Mouse (Mus musculus) cerebellum, adult 8-10 months (tissue): Measurements from ENCODE around the gene Iqch.
"Not testable (repeated sequence)": the region's sequence is repeated elsewhere in the genome, so short reads cannot be mapped to it uniquely, and the experiment has no call there.

Source experiments
- DNase-seq: peaks from one replicate; pipeline ENCODE4 v3.0.0; 2022

The Iqch gene

DNA sequence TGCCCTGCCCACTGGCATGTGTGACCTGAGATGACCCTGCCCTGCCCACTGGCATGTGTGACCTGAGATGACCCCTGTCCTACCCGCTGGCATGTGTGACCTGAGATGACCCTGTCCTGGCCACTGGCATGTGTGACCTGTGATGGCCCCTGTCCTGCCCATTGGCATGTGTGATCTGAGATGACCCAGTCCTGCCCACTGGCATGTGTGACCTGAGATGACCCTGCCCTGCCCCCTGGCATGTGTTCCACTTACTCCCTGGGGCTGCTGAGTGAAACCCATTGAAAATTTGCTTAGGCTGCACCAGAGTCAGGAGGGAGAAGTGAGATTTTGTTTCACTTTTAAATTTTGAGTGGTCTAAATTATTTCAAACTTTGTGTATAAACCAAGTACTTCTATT lies 46.0 kb downstream of the Iqch start:
- DNase-seq, result no peak

DNA sequence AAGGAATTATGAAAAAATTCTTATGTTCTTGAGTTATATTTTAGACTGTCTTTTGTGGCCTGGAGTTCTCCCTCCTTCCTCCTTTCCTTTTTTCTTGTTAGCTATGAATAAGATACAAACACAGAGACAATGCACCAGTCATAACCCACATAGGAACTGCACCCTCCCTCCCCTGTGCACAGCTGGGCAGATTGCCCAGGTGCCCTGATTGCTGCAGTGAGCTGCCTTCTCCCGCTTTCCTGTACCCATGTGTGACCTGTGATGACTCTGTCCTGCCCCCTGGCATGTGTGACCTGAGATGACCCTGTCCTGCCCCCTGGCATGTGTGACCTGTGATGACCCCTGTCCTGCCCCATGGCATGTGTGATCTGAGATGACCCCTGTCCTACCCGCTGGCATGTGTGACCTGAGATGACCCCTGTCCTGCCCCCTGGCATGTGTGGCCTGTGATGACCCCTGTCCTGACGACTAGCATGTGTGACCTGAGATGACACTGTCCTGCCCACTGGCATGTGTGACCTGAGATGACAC lies 46.8 kb downstream of the Iqch start:
- DNase-seq, result no peak

DNA sequence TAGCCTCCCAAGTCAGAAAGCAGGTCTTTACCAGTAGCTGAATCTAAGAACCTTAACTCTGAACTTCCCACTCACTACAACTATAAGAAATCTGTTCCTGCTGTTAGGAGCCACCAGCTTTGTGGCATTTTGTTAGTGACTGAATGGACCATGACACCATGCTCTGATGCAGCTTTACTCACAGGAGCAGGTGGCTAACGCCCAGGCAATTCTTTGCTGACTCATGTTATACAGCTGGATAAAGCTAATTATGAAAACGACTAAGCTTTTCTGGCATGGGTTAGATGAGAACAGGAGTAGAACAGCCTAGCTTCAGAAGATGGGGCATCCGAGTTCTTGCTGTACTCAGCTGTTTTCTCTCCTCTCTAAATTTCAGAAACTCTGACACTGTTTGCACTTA lies 48.7 kb downstream of the Iqch start:
- no peak for DNase-seq

DNA sequence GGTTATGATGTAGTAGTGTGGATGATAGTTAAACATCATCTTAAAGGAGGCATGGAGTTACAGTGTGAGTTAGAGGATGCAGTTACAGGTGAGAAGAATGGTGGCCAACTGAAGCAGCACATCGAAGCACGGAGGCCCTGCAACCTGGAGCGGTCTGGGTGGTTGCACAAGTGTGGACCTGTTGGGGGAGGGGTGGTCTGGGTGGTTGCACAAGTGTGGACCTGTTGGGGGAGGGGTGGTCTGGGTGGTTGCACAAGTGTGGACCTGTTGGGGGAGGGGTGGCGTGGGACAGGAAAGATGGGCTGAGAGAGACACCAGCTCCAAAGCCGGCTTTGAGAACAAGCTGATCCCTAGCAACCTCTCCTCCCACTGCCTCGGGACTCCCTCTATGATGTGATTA lies 51.6 kb downstream of the Iqch start:
- not testable (repeated sequence) for DNase-seq

DNA sequence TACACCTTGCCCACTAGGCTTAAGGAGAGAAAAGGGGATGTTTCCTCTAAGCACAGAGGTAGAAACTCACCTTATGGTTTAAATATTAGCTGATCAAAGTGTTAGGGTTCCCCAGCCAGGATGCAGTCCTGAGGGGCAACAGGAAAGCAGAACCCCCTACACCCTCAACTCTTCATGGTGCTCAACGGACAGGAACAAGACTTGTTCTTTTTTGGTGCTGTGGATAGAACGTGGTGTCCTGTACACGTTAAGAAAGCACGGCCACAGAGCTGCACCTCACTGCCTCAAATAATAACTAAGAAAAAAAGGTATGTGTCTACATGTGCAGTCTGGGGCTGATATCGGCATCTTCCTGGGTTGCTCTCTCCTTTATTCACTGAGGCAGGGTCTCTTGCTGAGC lies 53.3 kb downstream of the Iqch start:
- no peak for DNase-seq

DNA sequence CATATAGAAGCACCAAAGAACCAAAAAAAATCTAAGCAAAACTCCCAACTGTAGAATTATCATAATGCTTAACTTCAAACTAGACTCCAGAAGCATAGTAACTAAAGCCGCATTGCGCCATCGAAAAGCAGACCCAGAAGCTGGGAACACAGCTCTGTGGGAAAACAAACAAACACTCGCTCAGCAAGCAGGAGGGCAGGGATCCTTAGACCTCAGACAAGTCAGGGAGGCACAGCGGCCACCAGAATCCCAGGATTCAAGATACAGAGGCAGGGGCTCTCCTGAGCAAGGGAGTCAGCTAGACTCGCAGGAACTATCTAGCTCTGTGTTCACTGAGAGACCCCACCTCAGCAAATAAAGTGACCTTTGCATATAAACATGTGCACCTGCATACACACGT lies 60.4 kb downstream of the Iqch start:
- DNase-seq, result no peak

DNA sequence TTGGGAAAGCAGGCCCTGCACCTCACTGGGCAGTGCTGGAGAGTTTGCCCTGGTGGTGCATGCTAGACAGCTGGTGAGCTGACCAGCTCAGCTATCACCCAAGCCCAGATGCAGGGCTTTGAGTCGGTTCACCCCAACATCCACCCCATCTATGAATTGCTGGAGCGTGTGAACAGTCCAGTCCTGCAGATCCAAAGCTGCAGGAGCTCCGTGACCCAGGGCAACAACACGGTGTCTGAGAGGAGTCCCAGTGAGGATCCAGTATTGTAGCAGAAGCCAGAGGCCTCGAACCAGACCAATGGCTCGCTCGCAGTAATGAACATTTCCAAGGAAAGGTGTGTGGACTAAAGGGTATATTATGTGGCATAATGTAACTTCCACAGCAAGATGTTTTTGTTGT lies 61.0 kb downstream of the Iqch start:
- no peak for DNase-seq

DNA sequence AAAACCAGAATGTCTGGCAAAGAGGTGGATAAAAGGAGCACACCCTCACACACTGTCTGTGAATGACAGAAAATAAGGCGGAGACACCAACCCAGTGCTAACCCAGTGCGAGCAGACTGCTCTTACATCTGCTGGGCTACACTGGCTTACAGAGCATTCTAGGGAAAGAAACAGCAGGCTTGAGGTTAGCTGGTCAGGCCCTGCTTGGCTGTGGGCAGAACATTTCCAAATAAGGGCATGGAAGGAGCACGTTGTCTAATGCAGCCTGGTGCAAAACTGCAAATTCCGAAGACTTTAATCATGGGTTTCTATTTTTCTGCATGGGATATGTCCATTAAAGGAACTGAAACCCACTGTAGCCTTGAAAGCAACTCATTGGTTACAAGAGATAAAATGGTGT lies 64.8 kb downstream of the Iqch start:
- DNase-seq, result no peak

DNA sequence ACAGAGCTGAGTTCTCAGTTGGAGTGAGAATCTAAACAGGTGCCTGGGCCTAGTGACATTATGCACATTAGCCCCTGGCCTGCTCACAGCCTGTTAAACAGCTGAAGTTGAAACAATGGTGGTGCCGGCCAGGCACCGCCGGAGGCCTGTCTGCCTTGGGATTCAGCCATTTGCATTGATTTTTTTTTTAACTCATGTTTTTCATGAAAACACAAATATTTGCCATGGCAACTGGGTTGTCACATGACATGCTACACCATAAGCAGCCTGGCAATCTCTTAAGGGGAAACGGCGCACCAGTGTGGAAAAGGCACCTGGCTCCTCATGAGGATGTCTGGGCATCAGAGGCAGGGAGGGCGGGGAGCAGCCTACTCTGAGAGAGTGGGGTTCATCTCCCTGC lies 67.3 kb downstream of the Iqch start:
- no peak for DNase-seq

DNA sequence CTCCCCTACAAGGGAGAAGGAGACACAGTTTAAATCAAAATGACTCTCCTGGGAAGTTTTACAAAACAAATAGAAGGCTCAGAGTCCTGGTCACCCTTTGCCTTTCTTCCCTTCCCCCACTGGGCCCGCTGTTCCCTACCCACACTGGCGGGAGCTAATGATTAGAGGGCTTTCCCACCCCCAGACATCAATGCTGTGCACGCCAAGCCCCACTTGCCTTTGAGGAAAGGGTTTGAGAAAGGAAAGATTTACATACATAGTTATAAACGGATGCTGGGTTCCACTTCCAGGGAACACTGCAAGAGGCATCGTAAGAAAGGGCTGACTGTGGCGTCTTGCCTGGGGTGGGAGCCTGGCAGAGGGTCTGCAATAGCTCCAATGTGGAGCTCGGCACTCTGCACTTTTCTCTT lies 67.9 kb downstream of the Iqch start:
- DNase-seq, result no peak

DNA sequence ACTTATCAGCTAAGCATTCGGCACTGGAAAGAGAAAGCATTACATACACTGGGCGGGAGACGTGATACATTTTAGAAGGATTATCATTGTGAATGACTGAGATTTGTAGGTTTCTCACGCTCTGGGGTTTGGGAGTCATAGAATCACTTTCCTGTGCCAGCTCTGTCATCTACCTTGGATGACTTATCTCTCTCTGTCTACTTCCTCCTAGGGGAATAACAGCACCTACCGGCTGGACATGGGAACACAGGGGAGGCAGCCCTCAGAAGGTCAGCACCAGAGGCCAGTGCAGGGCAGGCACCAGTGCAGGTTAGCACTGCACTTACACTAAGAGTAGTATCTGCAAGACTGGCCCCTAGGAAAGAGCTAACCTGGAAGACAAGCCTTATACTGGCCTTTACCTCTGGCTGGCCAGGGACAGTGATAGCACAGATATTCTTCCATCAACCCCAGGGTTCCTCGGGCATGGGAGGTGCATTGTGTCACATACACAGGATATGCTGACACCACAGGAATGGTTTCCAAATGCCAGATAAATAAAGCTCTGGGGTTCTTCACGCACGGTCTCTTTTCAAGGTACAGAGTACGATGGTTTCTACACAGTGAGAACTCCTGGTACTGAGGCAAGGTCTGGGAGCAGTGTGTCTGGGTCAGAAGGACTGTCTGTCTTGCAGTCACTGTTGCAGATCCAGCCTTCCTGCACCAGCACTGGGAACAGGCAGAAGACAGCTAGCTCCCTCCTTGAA lies 69.2 kb downstream of the Iqch start:
- DNase-seq, result no peak

DNA sequence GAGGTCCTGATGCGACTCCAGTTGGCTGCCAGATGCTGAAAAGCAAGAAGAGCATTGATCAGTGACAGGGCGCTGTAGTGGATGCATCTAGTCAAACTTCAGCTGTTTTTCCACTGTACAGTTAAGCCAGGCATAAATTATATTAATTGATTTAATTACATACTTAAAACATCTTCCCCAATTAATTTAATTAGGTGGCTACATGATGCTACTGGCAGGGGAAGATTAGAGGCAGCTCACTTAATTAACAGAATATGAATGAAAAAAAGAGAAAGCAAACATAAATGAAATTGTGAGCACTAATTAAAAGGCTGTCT lies 78.4 kb downstream of the Iqch start:
- no peak for DNase-seq

DNA sequence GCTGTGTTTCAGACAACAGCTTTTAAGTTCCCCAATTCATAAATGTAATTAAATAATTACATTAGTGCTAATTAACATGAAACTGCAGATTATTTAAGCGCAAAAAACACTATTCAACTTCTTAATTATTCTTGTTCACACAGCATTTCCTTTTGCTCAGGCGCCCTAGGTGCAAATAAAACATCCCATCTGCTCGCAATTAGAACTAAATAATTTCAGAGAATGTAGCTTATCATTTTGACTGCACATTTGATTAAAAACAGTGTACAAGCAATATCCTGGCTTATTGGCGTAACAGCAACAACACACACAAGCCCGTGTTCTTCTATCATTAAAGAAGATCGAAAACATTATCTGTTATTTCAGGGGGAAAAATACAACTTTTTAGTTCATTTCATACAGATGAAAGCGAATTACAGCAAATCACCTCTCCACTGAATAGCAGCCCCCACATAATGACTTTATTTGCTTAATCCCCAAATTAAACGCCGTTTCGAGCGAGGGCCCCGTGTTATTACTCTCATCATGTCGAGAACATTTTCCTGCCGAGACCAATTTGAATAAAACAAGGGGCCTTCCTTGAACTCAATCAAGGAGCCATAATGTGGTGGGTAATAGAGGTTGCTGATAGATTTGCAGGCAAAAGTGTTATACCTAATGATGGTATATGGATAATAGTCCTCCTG lies 78.9 kb downstream of the Iqch start:
- DNase-seq, result no peak

DNA sequence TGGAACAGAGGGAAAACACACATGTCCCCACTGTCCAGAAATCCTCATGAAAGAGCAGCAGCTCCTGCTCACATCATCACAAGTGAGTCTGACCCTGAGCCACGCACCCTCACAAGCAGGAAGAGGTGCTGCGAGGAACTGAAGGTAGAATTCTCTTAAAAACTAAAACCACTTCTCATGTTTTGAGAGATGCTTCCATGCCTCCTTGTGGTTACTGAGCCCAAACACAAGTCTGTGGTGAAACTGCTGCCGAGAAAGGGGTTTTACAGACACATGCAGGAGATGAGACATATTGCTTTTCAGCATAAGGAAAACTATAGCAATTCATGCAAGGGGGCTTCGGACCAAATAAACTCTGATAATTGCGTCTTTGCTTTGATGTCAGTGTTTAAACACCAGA lies 89.4 kb downstream of the Iqch start:
- no peak for DNase-seq

DNA sequence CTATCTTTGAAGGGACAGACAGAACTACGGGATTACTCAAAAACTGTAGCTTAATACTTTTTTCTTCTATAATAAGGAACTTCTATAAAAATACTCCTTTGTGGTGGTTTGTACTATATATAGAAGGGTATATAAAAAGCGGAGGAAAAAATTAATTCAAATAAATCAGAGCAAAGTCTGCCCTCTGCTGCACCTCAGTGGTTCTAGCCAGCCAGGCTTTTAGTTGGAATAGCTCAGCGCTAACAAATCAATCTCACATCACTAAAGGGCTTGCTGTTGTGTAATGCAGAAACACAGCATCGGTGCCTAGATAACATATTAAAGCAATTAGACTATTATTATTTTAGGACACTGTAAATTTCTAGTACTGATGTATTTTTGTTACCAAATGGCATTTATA lies 91.3 kb downstream of the Iqch start:
- no peak for DNase-seq

DNA sequence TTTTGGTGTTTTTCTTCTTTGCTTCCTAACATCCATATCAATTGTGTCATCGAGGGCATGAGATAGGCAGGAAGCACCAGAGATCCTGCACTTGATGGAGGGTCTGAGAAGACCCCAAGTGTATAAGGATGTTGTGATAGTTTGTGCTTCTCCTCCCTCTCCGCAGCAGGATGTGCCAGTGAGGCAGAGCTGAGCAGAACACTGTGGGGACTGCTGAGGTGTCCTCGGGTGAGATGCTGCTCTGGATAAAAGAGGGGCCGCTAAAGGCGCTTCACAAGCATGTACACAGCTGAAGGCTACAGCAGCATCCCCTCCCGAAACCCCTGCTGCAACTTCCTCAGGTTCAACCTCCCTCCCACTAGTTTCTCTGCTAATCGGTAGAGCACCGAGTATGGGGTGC lies 95.2 kb downstream of the Iqch start:
- no peak for DNase-seq

DNA sequence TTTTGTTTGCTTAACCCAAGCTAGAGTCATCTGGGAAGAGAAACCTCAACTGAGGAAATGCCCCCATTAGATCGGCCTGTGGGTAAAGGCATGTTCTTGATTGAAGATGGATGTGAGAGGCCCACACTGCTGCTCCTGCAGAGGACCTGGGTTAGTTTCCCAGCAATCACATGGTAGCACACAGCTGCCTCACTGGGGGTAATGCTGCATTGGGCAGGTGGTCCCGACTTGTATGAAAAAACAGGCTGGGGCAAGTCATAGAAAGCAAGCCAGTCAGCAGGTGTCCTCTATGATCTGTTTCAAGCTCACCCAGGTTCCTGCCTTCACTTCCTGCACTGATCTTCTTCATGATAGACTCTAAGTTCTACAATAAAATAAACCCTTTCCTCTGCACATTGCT lies 98.4 kb downstream of the Iqch start:
- no peak for DNase-seq

DNA sequence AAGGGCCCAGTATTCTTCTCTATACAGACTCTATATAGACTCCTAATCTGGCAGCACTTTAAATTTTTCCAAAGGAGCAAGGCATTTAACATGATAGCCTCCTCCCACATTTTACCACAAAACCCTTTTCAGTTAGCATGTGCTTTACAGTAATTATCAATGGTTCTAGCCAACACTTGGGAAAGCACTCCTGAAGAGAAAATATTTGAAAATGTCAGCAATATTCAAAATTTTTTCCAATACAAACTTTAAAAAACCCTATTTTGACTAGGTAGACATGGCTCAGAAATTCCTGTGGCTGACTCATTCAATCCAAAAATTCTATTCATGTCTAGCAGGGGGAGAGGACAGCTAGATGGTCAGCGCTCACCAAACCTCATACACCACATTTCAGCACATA lies 100.8 kb downstream of the Iqch start:
- no peak for DNase-seq

DNA sequence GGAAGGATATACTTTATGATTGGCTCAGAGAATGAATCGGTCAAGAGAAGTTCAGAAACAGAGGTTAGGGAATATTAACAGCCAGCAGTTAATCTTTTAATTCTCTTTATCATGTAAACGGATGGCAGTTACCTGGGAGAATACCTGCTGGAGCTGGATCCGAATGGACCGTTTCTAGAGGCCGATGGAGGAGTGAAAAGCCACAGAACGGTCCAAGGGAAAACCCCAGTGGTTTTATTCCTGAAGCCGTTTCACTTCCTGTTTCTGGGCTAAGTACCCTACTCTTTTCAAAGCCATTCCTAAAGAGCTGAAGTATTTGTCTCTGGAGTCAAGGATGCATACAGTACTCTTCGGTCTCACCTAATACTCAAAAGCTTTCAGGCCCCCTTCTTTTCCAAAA lies 102.4 kb downstream of the Iqch start:
- DNase-seq, result no peak

DNA sequence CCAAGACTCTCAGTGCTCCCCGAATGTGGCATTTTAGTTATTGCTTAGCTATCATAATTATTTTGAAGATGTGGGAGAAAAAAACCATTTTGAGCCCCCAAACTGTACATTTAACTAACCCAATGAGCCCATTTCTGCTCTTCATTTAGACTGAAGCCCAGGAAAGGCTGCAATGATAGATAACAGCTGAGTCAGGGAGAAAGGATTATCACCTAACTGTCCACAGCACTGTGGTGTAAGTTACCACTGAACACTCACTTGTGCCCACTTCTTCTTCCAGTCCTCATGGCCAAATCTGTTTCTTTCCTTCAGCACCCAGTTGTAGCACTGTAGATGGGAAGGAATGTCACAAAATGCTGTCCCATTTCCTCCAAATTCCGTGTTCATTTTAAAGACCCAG lies 106.5 kb downstream of the Iqch start:
- no peak for DNase-seq

DNA sequence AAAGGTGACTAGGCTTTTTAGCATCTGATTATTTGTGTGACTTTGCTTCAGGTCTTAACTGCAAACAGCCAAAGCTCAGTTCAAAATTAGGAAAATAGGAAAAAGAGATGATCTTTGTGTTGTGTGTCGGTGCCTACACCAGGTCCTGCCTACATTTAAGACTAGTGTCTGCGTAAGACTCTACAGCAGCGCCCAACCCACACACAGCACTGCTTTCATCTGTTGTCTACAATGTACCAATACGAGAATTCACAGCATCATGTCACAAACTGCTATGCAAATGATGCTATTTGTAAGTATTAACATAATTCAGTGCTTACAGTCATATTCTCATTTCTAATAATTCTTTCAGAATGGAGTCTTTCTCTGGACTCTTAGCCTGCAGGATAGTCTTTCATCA lies 108.5 kb downstream of the Iqch start:
- DNase-seq, result no peak

DNA sequence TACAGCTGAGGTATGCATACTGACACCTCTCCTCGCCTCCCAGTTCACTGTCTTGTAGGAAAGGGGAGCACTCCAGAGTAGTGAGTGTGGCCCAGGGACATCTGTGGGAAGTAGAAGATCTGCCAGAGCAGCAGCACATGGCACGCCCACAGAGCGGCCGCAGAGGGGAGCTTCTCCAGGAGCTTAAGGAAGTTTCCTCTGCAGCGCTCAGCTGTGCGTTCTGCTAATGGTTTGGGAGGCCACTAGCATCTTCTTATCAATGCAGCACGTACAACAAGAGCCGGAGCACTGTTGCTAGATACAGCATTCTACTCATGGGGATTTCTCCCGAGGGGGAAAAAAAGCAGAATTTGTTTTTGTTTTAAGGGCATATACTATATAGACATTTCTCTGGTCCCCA lies 110.0 kb downstream of the Iqch start:
- DNase-seq, result no peak

DNA sequence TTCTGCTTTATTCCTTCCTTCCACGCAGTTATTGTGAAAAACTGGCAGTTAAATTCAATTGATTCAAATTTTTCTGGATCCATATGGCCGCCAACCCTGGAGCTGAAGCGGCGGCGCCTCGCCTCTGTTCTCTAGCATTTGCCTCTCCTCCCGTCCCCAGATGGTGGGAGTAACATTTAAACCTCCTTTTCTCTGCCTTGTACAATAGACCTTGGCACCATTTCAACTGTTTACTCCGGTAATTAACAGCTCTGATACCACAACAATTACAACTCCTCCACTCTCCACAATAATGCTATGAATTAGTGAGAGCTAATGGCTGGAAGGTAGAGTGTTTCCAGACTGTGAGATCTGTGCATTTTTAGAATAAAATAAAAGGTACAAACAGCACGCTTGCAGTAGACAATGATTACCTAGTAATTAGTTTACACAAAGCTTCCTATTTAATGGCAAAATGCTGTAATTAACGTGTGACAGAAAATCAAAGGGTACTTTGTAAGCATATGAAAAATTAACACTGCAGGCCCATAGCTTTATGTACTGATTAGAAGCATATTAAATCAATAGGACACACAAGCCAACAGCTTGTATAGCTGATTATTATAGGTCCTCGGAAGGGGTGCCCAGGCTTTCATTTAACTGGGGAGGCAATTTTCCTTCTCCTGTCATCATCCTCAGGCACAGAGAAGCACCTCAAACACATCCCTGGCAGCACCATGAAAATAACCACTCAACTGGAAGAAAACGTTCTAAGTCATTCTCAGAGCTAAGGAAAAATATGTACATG lies 111.6 kb downstream of the Iqch start:
- no peak for DNase-seq

DNA sequence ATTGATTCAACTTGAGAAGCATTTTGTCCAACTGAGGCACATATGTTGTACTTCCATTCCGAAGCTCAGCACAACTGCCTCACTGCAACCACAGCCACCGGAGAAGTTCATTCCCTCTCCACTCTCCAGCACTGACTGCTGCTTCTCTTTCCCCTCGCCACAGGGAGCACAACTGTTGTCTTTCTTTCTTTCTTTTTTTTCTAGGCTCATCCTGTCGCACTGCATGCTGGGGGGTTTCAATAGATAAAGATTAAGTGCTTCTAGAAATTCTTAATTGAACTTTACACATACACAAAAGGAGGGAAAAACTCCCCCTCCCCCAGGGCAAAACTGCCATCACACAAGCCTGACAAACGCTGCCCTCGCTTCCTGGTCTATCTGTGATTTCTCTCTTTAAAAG lies 113.1 kb downstream of the Iqch start:
- DNase-seq, result no peak
